Mouse (Mus musculus) MEL (cell line): Measurements from ENCODE around the gene Agbl1. TPM values are rescaled to one million over a fixed set of nuclear protein-coding genes. Genes with fewer than 3 reads are reported as not detected.

ENCODE experiments used
- DNase-seq: peaks from one replicate; pipeline ENCODE4 v3.0.0; 2011; ENCODE audit warnings: low read depth, low spot score
- H3K27ac ChIP-seq: 2 replicates; pipeline ENCODE4 v1.5.1; 2012; ENCODE audit warnings: low read depth, mild to moderate bottlenecking, control low read depth, low read length, moderate library complexity; ENCODE audit not compliant: control insufficient read depth
- H3K27me3 ChIP-seq, 2 experiments: fragments of 150-350 bp in 1 of 2; sonication (generic) in 1 of 2; 2 replicates each; pipeline ENCODE4 v1.6.1; 2012; ENCODE audit warnings: low read length in 2 of 2, mild to moderate bottlenecking in 2 of 2, improper control_type of control experiment in 1 of 2, moderate library complexity in 1 of 2; ENCODE audit not compliant: insufficient read depth in 2 of 2, control insufficient read depth in 1 of 2
- H3K36me3 ChIP-seq, 2 experiments: 2 replicates each; pipeline ENCODE4 v1.6.1; 2012 to 2014; ENCODE audit warnings: low read length in 2 of 2, improper control_type of control experiment in 1 of 2, inconsistent platforms in 1 of 2, mild to moderate bottlenecking in 1 of 2; ENCODE audit not compliant: insufficient read depth in 2 of 2, control insufficient read depth in 1 of 2
- H3K4me1 ChIP-seq, 2 experiments: fragments of 150-350 bp in 1 of 2; sonication (generic) in 1 of 2; 2 replicates each; pipeline ENCODE4 v1.6.1; 2012; ENCODE audit warnings: low read length in 2 of 2, improper control_type of control experiment in 1 of 2, mild to moderate bottlenecking in 1 of 2; ENCODE audit not compliant: insufficient read depth in 2 of 2, control insufficient read depth in 1 of 2
- H3K4me3 ChIP-seq, 2 experiments: fragments of 150-350 bp in 1 of 2; sonication (generic) in 1 of 2; 2 replicates each; pipeline ENCODE4 v1.5.1; 2012; ENCODE audit warnings: low read depth in 2 of 2, low read length in 2 of 2, mild to moderate bottlenecking in 2 of 2, moderate library complexity in 2 of 2, control low read depth in 1 of 2, improper control_type of control experiment in 1 of 2; ENCODE audit not compliant: control insufficient read depth in 1 of 2, insufficient read depth in 1 of 2
- H3K79me2 ChIP-seq: 2 replicates; pipeline ENCODE4 v1.6.1; 2012; ENCODE audit warnings: mild to moderate bottlenecking, low read length, moderate library complexity; ENCODE audit not compliant: control insufficient read depth, poor library complexity, insufficient read depth
- H3K9ac ChIP-seq: 2 replicates; pipeline ENCODE4 v1.6.1; 2012; ENCODE audit warnings: low read depth, mild to moderate bottlenecking, control low read depth, low read length, moderate library complexity; ENCODE audit not compliant: control insufficient read depth, poor library complexity, severe bottlenecking
- H3K9me3 ChIP-seq: fragments of 150-350 bp; sonication (generic); replicated peaks from 2 replicates; pipeline ENCODE4 v1.6.1; 2012; ENCODE audit warnings: mild to moderate bottlenecking, low read length, improper control_type of control experiment, moderate library complexity; ENCODE audit not compliant: insufficient read depth
- BHLHE40 ChIP-seq: IDR thresholded peaks from 2 replicates; pipeline ENCODE4 v1.6.1; 2012; ENCODE audit warnings: low read depth, mild to moderate bottlenecking, inconsistent platforms, low read length, improper control_type of control experiment, borderline replicate concordance
- CHD1 ChIP-seq: IDR thresholded peaks from 2 replicates; pipeline ENCODE4 v1.6.1; 2012; ENCODE audit warnings: low read depth, mild to moderate bottlenecking, inconsistent platforms, low read length, improper control_type of control experiment
- CHD2 ChIP-seq: IDR thresholded peaks from 2 replicates; pipeline ENCODE4 v1.6.1; 2011; ENCODE audit warnings: low read length, improper control_type of control experiment
- CTCF ChIP-seq, 3 experiments: IDR thresholded peaks in 2 of 3; conservative IDR thresholded peaks in 1 of 3; 2 replicates each; pipeline ENCODE4 v1.5.1; 2011 to 2012; ENCODE audit warnings: low read length in 3 of 3, low read depth in 2 of 3, mild to moderate bottlenecking in 2 of 3, improper control_type of control experiment in 1 of 3, inconsistent platforms in 1 of 3, mixed read lengths in 1 of 3, moderate library complexity in 1 of 3; ENCODE audit not compliant: control insufficient read depth in 1 of 3, insufficient read depth in 1 of 3, poor library complexity in 1 of 3, severe bottlenecking in 1 of 3
- E2F4 ChIP-seq: IDR thresholded peaks from 2 replicates; pipeline ENCODE4 v1.6.1; 2011; ENCODE audit warnings: low read depth, low read length, improper control_type of control experiment, borderline replicate concordance
- ELF1 ChIP-seq: IDR thresholded peaks from 2 replicates; pipeline ENCODE4 v1.6.1; 2014; ENCODE audit warnings: low read depth, mild to moderate bottlenecking, inconsistent platforms, low read length, improper control_type of control experiment, moderate library complexity
- EP300 ChIP-seq, 2 experiments: IDR thresholded peaks; 2 replicates each; pipeline ENCODE4 v1.6.1; 2011; ENCODE audit warnings: improper control_type of control experiment in 2 of 2, low read length in 2 of 2, low read depth in 1 of 2, mild to moderate bottlenecking in 1 of 2
- GATA1 ChIP-seq: IDR thresholded peaks from 2 replicates; pipeline ENCODE4 v1.6.1; 2011; ENCODE audit warnings: low read depth, low read length, improper control_type of control experiment
- JUND ChIP-seq: IDR thresholded peaks from 2 replicates; pipeline ENCODE4 v1.6.1; 2011; ENCODE audit warnings: low read depth, mild to moderate bottlenecking, improper control_type of control experiment, low read length
- KAT2A ChIP-seq: conservative IDR thresholded peaks from 2 replicates; pipeline ENCODE4 v1.6.1; 2012; ENCODE audit warnings: low read depth, low read length, improper control_type of control experiment, inconsistent platforms
- MAFK ChIP-seq: IDR thresholded peaks from 2 replicates; pipeline ENCODE4 v1.6.1; 2011; ENCODE audit warnings: low read depth, mild to moderate bottlenecking, low read length, improper control_type of control experiment, borderline replicate concordance
- MAX ChIP-seq: IDR thresholded peaks from 2 replicates; pipeline ENCODE4 v1.6.1; 2011; ENCODE audit warnings: low read length, improper control_type of control experiment
- MEF2A ChIP-seq: IDR thresholded peaks from 2 replicates; pipeline ENCODE4 v1.6.1; 2014; ENCODE audit warnings: low read depth, mild to moderate bottlenecking, inconsistent platforms, low read length, improper control_type of control experiment; ENCODE audit not compliant: poor library complexity, insufficient replicate concordance, severe bottlenecking; ENCODE audit errors: extremely low read depth
- MYB ChIP-seq: IDR thresholded peaks from 2 replicates; pipeline ENCODE4 v1.6.1; 2011; ENCODE audit warnings: mild to moderate bottlenecking, low read depth, low read length, improper control_type of control experiment
- NELFE ChIP-seq: IDR thresholded peaks from 2 replicates; pipeline ENCODE4 v1.6.1; 2011; ENCODE audit warnings: low read depth, low read length, improper control_type of control experiment
- POLR2A ChIP-seq, 2 experiments: IDR thresholded peaks; 2 replicates each; pipeline ENCODE4 v1.6.1; 2011 to 2012; ENCODE audit warnings: low read length in 2 of 2, mild to moderate bottlenecking in 2 of 2, control low read depth in 1 of 2, improper control_type of control experiment in 1 of 2, low read depth in 1 of 2, moderate library complexity in 1 of 2; ENCODE audit not compliant: control insufficient read depth in 1 of 2, insufficient read depth in 1 of 2, poor library complexity in 1 of 2
- POLR2AphosphoS2 ChIP-seq: IDR thresholded peaks from 2 replicates; pipeline ENCODE4 v1.6.1; 2011; ENCODE audit warnings: low read length, improper control_type of control experiment
- RAD21 ChIP-seq: IDR thresholded peaks from 2 replicates; pipeline ENCODE4 v1.6.1; 2011; ENCODE audit warnings: mild to moderate bottlenecking, low read depth, low read length, improper control_type of control experiment
- SIN3A ChIP-seq: IDR thresholded peaks from 2 replicates; pipeline ENCODE4 v1.6.1; 2012; ENCODE audit warnings: low read length, improper control_type of control experiment, inconsistent platforms
- SMC3 ChIP-seq: IDR thresholded peaks from 2 replicates; pipeline ENCODE4 v1.6.1; 2011; ENCODE audit warnings: low read depth, low read length, improper control_type of control experiment
- TAL1 ChIP-seq: IDR thresholded peaks from 2 replicates; pipeline ENCODE4 v1.6.1; 2012; ENCODE audit warnings: mild to moderate bottlenecking, inconsistent platforms, low read length, moderate library complexity, mixed read lengths
- TBP ChIP-seq: IDR thresholded peaks from 2 replicates; pipeline ENCODE4 v1.8.0; 2011; ENCODE audit warnings: low read depth, low read length, improper control_type of control experiment
- USF1 ChIP-seq: IDR thresholded peaks from 2 replicates; pipeline ENCODE4 v1.6.1; 2014; ENCODE audit warnings: low read depth, mild to moderate bottlenecking, inconsistent platforms, low read length, improper control_type of control experiment, moderate library complexity
- USF2 ChIP-seq, 2 experiments: IDR thresholded peaks; 2 replicates each; pipeline ENCODE4 v1.6.1; 2011 to 2012; ENCODE audit warnings: improper control_type of control experiment in 2 of 2, low read length in 2 of 2, borderline replicate concordance in 1 of 2, inconsistent platforms in 1 of 2, low read depth in 1 of 2, mild to moderate bottlenecking in 1 of 2; ENCODE audit not compliant: insufficient read depth in 1 of 2
- ZC3H11A ChIP-seq: IDR thresholded peaks from 2 replicates; pipeline ENCODE4 v1.6.1; 2012; ENCODE audit warnings: low read depth, mild to moderate bottlenecking, inconsistent platforms, low read length, improper control_type of control experiment
- ZMIZ1 ChIP-seq: IDR thresholded peaks from 2 replicates; pipeline ENCODE4 v1.6.1; 2012; ENCODE audit warnings: low read depth, mild to moderate bottlenecking, inconsistent platforms, low read length, improper control_type of control experiment, moderate library complexity
- ZNF384 ChIP-seq: IDR thresholded peaks from 2 replicates; pipeline ENCODE4 v1.6.1; 2012; ENCODE audit warnings: low read depth, mild to moderate bottlenecking, inconsistent platforms, low read length, improper control_type of control experiment
- polyA plus RNA-seq, 2 experiments: library from polyadenylated mRNA; stranded (reverse) in 1 of 2; unstranded in 1 of 2; fragments of >175 nt in 1 of 2; fragments of >200 nt in 1 of 2; gene quantifications; 2 replicates each; pipeline versions ENCODE4 v1.2.1 to v1.2.4; 2012; ENCODE audit warnings: low replicate concordance in 2 of 2, low read depth in 1 of 2; ENCODE audit not compliant: insufficient read length in 2 of 2, insufficient read depth in 1 of 2, missing spikeins in 1 of 2
- total RNA-seq: library from RNA; depleted of rRNA; stranded (reverse); fragments of 300-350 nt; gene quantifications from 2 replicates; pipeline ENCODE4 v1.2.3, GENCODE M21; 2012

Gene Agbl1
- total and polyA plus RNA-seq, 3 experiments, result not detected

DNA sequence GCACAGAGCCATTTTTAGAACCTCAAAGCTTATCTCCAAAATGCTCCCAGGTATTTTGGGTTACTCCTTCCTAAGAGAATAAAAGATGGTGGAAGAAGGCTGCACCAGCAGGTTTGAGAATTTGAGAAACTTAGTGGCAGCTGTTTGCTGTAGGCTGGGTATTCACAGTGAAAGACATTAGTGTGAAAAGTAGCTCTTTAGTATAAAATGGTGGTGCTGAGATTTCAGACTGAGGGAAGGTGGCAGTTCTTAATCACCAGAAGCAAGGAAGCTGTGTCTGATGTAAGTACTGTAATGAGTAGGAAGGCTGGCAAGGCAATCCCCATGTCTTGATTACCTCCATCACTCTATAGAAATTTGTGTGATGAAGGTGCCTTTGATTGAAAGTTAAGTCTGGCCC lies 799.3 kb downstream of the Agbl1 start:
- H3K9me3 ChIP-seq, result no peaks in the 10 kb centered on the region
- TF ChIP-seq BHLHE40, result no peak
- no peak for TF ChIP-seq SIN3A
- TF ChIP-seq SMC3, result no peak
- TF ChIP-seq POLR2A (IDR thresholded peaks at IDR 0.05; ENCODE audit: control insufficient read depth in 1 of 2, insufficient read depth in 1 of 2, low read depth in 1 of 2, low read length in 2 of 2, poor library complexity in 1 of 2), result no peak
- no peak for TF ChIP-seq MAX
- TF ChIP-seq MAFK, result no peak
- no peak for TF ChIP-seq ZNF384
- TF ChIP-seq, all 39 proteins: peak for 0
- DNase-seq, result no peak
- no peak overlapping the region for H3K4me3 ChIP-seq
- H3K27ac ChIP-seq, result no peak overlapping the region
- H3K4me1 ChIP-seq, result no peaks in the 10 kb centered on the region
- no peaks in the 10 kb centered on the region for H3K27me3 ChIP-seq
- H3K79me2 ChIP-seq, result no peaks in the 10 kb centered on the region
- H3K36me3 ChIP-seq, result no peaks in the 10 kb centered on the region
- H3K9ac ChIP-seq, result no peak overlapping the region

GRCm38 (mm10) chr7:77076033-77076432 lies 846.3 kb downstream of the Agbl1 start:
- DNase-seq, result no peak
- H3K27ac ChIP-seq, result no peak overlapping the region
- no peak for TF ChIP-seq CHD1
- no peak for TF ChIP-seq CHD2
- TF ChIP-seq POLR2AphosphoS2, result no peak
- TF ChIP-seq MYB, result no peak
- TF ChIP-seq JUND, result no peak
- TF ChIP-seq EP300 (IDR thresholded peaks at IDR 0.05; ENCODE audit: low read depth in 1 of 2, low read length in 2 of 2), result no peak
- TF ChIP-seq KAT2A, result no peak
- TF ChIP-seq SIN3A, result no peak
- no peak for TF ChIP-seq SMC3
- TF ChIP-seq CTCF (IDR thresholded peaks at IDR 0.05 in 2 of 3, conservative IDR thresholded peaks at IDR 0.05 in 1 of 3; ENCODE audit: control insufficient read depth in 1 of 3, insufficient read depth in 1 of 3, low read depth in 2 of 3, low read length in 3 of 3, poor library complexity in 1 of 3, severe bottlenecking in 1 of 3), result no peak
- no peak for TF ChIP-seq ZC3H11A
- TF ChIP-seq ZMIZ1, result no peak
- H3K4me3 ChIP-seq, result no peak overlapping the region
- H3K9me3 ChIP-seq, result no peaks in the 10 kb centered on the region
- no peaks in the 10 kb centered on the region for H3K27me3 ChIP-seq
- no peaks in the 10 kb centered on the region for H3K4me1 ChIP-seq
- H3K36me3 ChIP-seq, result no peaks in the 10 kb centered on the region
- H3K9ac ChIP-seq, result no peak overlapping the region
- no peaks in the 10 kb centered on the region for H3K79me2 ChIP-seq

DNA sequence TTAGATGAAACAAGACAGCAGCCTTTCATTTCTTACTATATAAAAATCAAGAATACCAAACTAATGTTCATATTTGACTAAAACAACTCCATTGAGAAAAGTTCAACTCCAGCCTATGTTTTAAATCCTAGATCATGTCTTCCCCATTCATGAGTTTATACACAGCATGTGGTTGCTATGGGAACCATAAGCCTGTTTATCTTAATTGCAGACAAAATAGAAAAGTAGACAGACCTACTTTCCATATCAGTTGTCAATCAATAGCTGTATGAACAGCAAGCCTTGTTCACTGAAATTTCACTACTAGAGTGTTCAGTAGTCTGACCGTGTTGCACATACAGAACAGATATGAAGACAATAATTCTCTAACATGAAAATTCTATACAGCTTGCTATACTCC lies 857.6 kb downstream of the Agbl1 start:
- no peak overlapping the region for H3K4me3 ChIP-seq
- no peaks in the 10 kb centered on the region for H3K27me3 ChIP-seq
- no peaks in the 10 kb centered on the region for H3K79me2 ChIP-seq
- TF ChIP-seq TBP, result no peak
- no peak for TF ChIP-seq ELF1
- no peak for TF ChIP-seq E2F4
- no peak for TF ChIP-seq GATA1
- no peak for TF ChIP-seq CHD1
- TF ChIP-seq BHLHE40, result no peak
- no peak for TF ChIP-seq MEF2A
- no peak for TF ChIP-seq KAT2A
- TF ChIP-seq SIN3A, result no peak
- no peak for TF ChIP-seq EP300 (IDR thresholded peaks at IDR 0.05; ENCODE audit: low read depth in 1 of 2, low read length in 2 of 2)
- no peak for TF ChIP-seq JUND
- TF ChIP-seq RAD21, result no peak
- no peak for TF ChIP-seq ZMIZ1
- TF ChIP-seq NELFE, result no peak
- TF ChIP-seq USF2 (IDR thresholded peaks at IDR 0.05; ENCODE audit: borderline replicate concordance in 1 of 2, insufficient read depth in 1 of 2, low read depth in 1 of 2, low read length in 2 of 2), result no peak
- TF ChIP-seq USF1, result no peak
- no peak for TF ChIP-seq TAL1
- no peak for TF ChIP-seq ZNF384
- TF ChIP-seq, all 39 proteins: peak for 0
- Histone ChIP-seq H3K9me3 (no peaks in the 10 kb centered on the region), H3K27ac (no peak overlapping the region), H3K36me3 (no peaks in the 10 kb centered on the region), H3K9ac (no peak overlapping the region), H3K4me1 (no peaks in the 10 kb centered on the region)
- no peak for DNase-seq
